Mouse (Mus musculus) cortical plate, adult 2 months (tissue): Measurements from ENCODE around the gene Gucy2f.

Experiments
- CTCF ChIP-seq: fragments of 200-500 bp; IDR thresholded peaks from 2 replicates; pipeline ENCODE4 v1.5.1; 2011; ENCODE audit warnings: mild to moderate bottlenecking, control low read depth, low read length; ENCODE audit not compliant: insufficient read depth; ENCODE audit errors: extremely low read depth
- POLR2A ChIP-seq: fragments of 200-500 bp; IDR thresholded peaks from 2 replicates; pipeline ENCODE4 v1.6.1; 2011; ENCODE audit warnings: mild to moderate bottlenecking, low read length, control low read depth; ENCODE audit not compliant: insufficient read depth; ENCODE audit errors: extremely low read depth

DNA sequence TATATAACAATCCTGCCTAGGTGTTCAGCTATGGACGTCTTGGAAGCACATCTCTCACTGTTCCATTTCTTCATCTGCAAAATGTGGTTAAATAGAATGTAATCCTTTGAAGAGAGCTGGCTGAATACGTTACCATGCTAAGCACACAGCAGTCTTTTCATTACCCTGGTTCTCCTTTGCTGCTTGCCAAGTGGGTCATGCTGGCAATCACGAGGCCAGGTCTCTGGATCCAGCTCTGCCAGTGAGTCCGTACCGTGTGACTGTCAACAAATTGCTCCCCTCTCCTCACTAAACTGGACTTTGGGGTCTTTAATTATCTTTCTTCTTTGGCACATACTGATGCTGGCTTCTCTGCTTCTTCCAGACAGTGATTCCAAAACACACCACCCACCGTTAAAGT is 2.3 kb downstream of the Gucy2f start:
- TF ChIP-seq CTCF, result no peak
- TF ChIP-seq POLR2A, result no peak
